Comparison of ENCODE assay signal across 8 mouse cellular contexts in the genomic region with DNA sequence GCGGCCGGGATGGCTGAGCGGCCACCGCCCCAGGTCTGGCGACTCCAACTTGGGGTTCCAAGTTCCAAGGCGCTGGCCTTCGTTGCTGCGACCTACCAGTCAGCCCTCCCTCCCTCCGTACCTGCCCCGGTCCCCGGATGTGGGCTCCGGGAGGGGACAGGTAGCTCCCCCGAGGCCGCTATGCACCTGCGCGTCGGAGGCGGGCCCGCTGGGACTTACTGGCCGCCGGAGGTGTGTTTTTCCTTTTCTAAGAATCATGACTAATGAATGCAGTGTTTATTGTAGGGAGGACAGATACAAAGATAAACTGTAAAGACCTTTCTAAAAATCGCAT. TPM values are rescaled to one million over a fixed set of nuclear protein-coding genes. Genes with fewer than 3 reads are reported as not detected.
DNase-seq lines count a peak whose midpoint lies in the region; ATAC-seq and TF ChIP-seq lines count a peak whose summit lies in the region.

No protein-coding gene starts in this region.

- no peak overlapping the region; the same call in 1 of the 2 replicates for H3K9ac ChIP-seq in forebrain, embryonic 11.5 days (ENCODE audit: low read length)
- peak overlapping the region; percentile 51 for H3K9ac ChIP-seq in midbrain, embryonic 11.5 days (ENCODE audit: low read length)

- no peaks in the 10 kb centered on the region for H3K36me3 ChIP-seq in forebrain, embryonic 11.5 days (ENCODE audit: control insufficient read depth, insufficient read depth, low read length)
- H3K36me3 ChIP-seq in midbrain, embryonic 11.5 days (ENCODE audit: control insufficient read depth, insufficient read depth, low read length): no peaks in the 10 kb centered on the region

- intact Hi-C loops in left cerebral cortex, adult 2 months (cut with DNase I): no loop called here

- peak overlapping the region; percentile 81 for H3K4me2 ChIP-seq in forebrain, embryonic 11.5 days (ENCODE audit: low read depth, low read length, severe bottlenecking)
- H3K4me2 ChIP-seq in midbrain, embryonic 11.5 days: peak overlapping the region; percentile 57

- H3K27ac ChIP-seq in left cerebral cortex, adult 2 months: no peak overlapping the region
- no peak overlapping the region for H3K27ac ChIP-seq in forebrain, embryonic 11.5 days (ENCODE audit: low read depth, low read length)
- no peak overlapping the region for H3K27ac ChIP-seq in midbrain, embryonic 11.5 days (ENCODE audit: low read depth, low read length)

- TF ChIP-seq CTCF in left cerebral cortex, adult 2 months (IDR thresholded peaks at IDR 0.05): no peak

- DNase-seq in left cerebral cortex, adult 2 months (ENCODE audit: extremely low spot score in 1 of 2, low spot score in 2 of 2): no peak
- DNase-seq in left cerebral cortex, adult 11 months (ENCODE audit: low spot score): no peak
- no peak for DNase-seq in forebrain, embryonic 11.5 days (ENCODE audit: low spot score)
- DNase-seq in kidney, postnatal 10 days: peak; percentile 73
- DNase-seq in midbrain, embryonic 11.5 days (ENCODE audit: low spot score, missing footprints): no peak
- DNase-seq in urinary bladder, postnatal 36 days (ENCODE audit: low spot score in 2 of 2): peak; percentile 41 to 64
- no peak for DNase-seq in right cerebral cortex, postnatal 25 days
- DNase-seq in layer of hippocampus, adult 11-12 months (ENCODE audit: low spot score): no peak

- peak overlapping the region; percentile 35; the same call in 1 of the 2 replicates for H3K4me3 ChIP-seq in left cerebral cortex, adult 2 months
- H3K4me3 ChIP-seq in forebrain, embryonic 11.5 days (ENCODE audit: low read depth, low read length): peak overlapping the region; percentile 50
- peak overlapping the region; percentile 52 for H3K4me3 ChIP-seq in midbrain, embryonic 11.5 days (ENCODE audit: low read depth, low read length)

- ATAC-seq in forebrain, embryonic 11.5 days (replicated peaks; ENCODE audit: low FRiP score): no peak
- ATAC-seq in midbrain, embryonic 11.5 days (ENCODE audit: low FRiP score): no peak

- H3K27me3 ChIP-seq in forebrain, embryonic 11.5 days (ENCODE audit: control insufficient read depth, insufficient read depth, low read length): peaks cover 31% of the 10 kb centered on the region
- H3K27me3 ChIP-seq in midbrain, embryonic 11.5 days (ENCODE audit: control insufficient read depth, insufficient read depth, low read length): peaks cover 34% of the 10 kb centered on the region

- 3% methylated on average over 22 of the region's 22 CpGs for WGBS in forebrain, embryonic 11.5 days
- 2% methylated on average over 22 of the region's 22 CpGs for WGBS in midbrain, embryonic 11.5 days

- no peaks in the 10 kb centered on the region for H3K9me3 ChIP-seq in forebrain, embryonic 11.5 days (ENCODE audit: control insufficient read depth, low read length)
- H3K9me3 ChIP-seq in midbrain, embryonic 11.5 days (ENCODE audit: control insufficient read depth, low read length): no peaks in the 10 kb centered on the region

- H3K4me1 ChIP-seq in forebrain, embryonic 11.5 days (replicated peaks; ENCODE audit: control insufficient read depth, insufficient read depth, low read length): 0 out of 2 replicates have a peak, but pooled peaks cover 6% of the 10 kb centered on the region
- H3K4me1 ChIP-seq in midbrain, embryonic 11.5 days (ENCODE audit: control insufficient read depth, insufficient read depth, low read length): no peaks in the 10 kb centered on the region

RNA-seq across cellular contexts. Expression of a gene that starts 1.2 kb away (rescaled TPM):
- under 1 TPM in 1 of 2 experiments, not detected in 1; 0.20 TPM for total RNA-seq in left cerebral cortex, adult 2 months (2021)
- polyA plus RNA-seq in forebrain, embryonic 11.5 days (2014; fragmentation: Nextera tagmentation; extraction: Ambion mirVana): 18.6 and 20.4 TPM in 2 replicates
- polyA plus RNA-seq in midbrain, embryonic 11.5 days (2014; fragmentation: Nextera tagmentation; extraction: Ambion mirVana): 7.1 and 9.0 TPM in 2 replicates

RNA-seq across cellular contexts. Expression of a gene that starts 35.1 kb away (rescaled TPM):
- total RNA-seq in left cerebral cortex, adult 2 months (2021): 10 to 100 TPM; 29.9 to 40.3 TPM
- polyA plus RNA-seq in forebrain, embryonic 11.5 days (2014; fragmentation: Nextera tagmentation; extraction: Ambion mirVana): 96.3 and 99.7 TPM in 2 replicates
- 93.4 and 99.5 TPM in 2 replicates for polyA plus RNA-seq in midbrain, embryonic 11.5 days (2014; fragmentation: Nextera tagmentation; extraction: Ambion mirVana)

Comparison
In these comparisons a context has a peak if more than half of its experiments do, and no peak if none do; other contexts are left out.
1. DNase-seq: peak in kidney, postnatal 10 days (single experiment) and urinary bladder, postnatal 36 days (2 of 2); none in left cerebral cortex, adult 2 months (0 of 2), left cerebral cortex, adult 11 months (single experiment), forebrain, embryonic 11.5 days (single experiment), midbrain, embryonic 11.5 days (single experiment), right cerebral cortex, postnatal 25 days (single experiment) and layer of hippocampus, adult 11-12 months (single experiment).
2. Peak in every context shown above with its lines, with median percentiles within 50 percentile points of each other: H3K4me3 ChIP-seq.